In the genomic region with DNA sequence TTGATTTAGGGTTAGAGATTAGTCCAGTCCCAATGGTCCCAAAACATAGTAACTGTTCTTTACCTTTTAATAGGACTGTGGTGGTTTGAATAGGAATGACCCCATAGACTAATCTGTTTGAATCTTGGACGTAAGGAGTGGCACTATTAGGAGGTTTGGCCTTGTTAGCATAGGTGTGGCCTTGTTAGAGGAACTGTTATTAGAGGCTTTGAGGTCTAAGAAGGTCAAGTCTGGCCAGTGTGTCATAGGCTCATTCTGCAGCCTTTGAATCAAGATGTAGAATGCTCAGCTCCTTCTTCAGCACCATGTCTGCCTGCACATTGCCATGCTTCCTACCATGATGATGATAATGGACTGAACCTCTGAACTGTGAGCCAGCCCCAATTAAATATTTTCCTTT, we compare ENCODE assay signal across 24 mouse cellular contexts. TPM values are rescaled to one million over a fixed set of nuclear protein-coding genes. Genes with fewer than 3 reads are reported as not detected.
A peak's percentile ranks its signal among the peaks of the same experiment; 100 is the strongest.
DNase-seq lines count a peak whose midpoint lies in the region; ATAC-seq and TF ChIP-seq lines count a peak whose summit lies in the region.
"Had no signal": no experiment of that assay in that cellular context is flagged by ENCODE, and none has a peak within 500 bp of the region (broad histone marks: within the 10 kb centered on the region; RNA-seq: fewer than 3 reads in every experiment).

No protein-coding gene starts in this region.

- no peak overlapping the region for H3K4me2 ChIP-seq in stomach, postnatal 0 days (replicated peaks; ENCODE audit: low read depth)
- H3K4me2 ChIP-seq in hindbrain, embryonic 16.5 days (ENCODE audit: low read length), result no peak overlapping the region
- H3K4me2 ChIP-seq: embryonic facial prominence, embryonic 13.5 days; embryonic facial prominence, embryonic 15.5 days; forebrain, embryonic 12.5 days had no signal

- no peak overlapping the region for H3K27ac ChIP-seq in stomach, postnatal 0 days (replicated peaks)
- H3K27ac ChIP-seq in hindbrain, embryonic 16.5 days (ENCODE audit: low read depth, low read length), result no peak overlapping the region
- H3K27ac ChIP-seq: embryonic facial prominence, embryonic 13.5 days; embryonic facial prominence, embryonic 15.5 days; forebrain, embryonic 10.5 days; forebrain, embryonic 12.5 days had no signal

- H3K4me3 ChIP-seq in stomach, postnatal 0 days (ENCODE audit: low read depth, low read length), result no peak overlapping the region
- no peak overlapping the region for H3K4me3 ChIP-seq in hindbrain, embryonic 16.5 days (ENCODE audit: low read length)
- H3K4me3 ChIP-seq: embryonic facial prominence, embryonic 13.5 days; embryonic facial prominence, embryonic 15.5 days; erythroblast, embryonic 14.5 days; forebrain, embryonic 10.5 days; forebrain, embryonic 12.5 days had no signal

- TF ChIP-seq CTCF in stomach, postnatal 0 days (IDR thresholded peaks at IDR 0.05; ENCODE audit: low read depth), result no peak

- H3K9ac ChIP-seq in stomach, postnatal 0 days (ENCODE audit: low read length), result no peak overlapping the region
- no peak overlapping the region for H3K9ac ChIP-seq in hindbrain, embryonic 16.5 days (ENCODE audit: low read depth, low read length)
- H3K9ac ChIP-seq: embryonic facial prominence, embryonic 13.5 days; embryonic facial prominence, embryonic 15.5 days; forebrain, embryonic 12.5 days had no signal

- H3K36me3 ChIP-seq in stomach, postnatal 0 days (ENCODE audit: control insufficient read depth, insufficient read depth, low read length), result no peaks in the 10 kb centered on the region
- H3K36me3 ChIP-seq in hindbrain, embryonic 16.5 days (ENCODE audit: control insufficient read depth, insufficient read depth, low read length), result no peaks in the 10 kb centered on the region
- H3K36me3 ChIP-seq: embryonic facial prominence, embryonic 13.5 days; embryonic facial prominence, embryonic 15.5 days; forebrain, embryonic 10.5 days; forebrain, embryonic 12.5 days had no signal

- 42% methylated on average over 1 of the region's 1 CpGs for WGBS in stomach, postnatal 0 days
- WGBS in hindbrain, embryonic 16.5 days, result 86% methylated on average over 1 of the region's 1 CpGs

- H3K9me3 ChIP-seq in stomach, postnatal 0 days (ENCODE audit: control insufficient read depth, low read length), result no peaks in the 10 kb centered on the region
- H3K9me3 ChIP-seq in hindbrain, embryonic 16.5 days (ENCODE audit: control insufficient read depth, low read length), result no peaks in the 10 kb centered on the region
- H3K9me3 ChIP-seq: embryonic facial prominence, embryonic 13.5 days; embryonic facial prominence, embryonic 15.5 days; forebrain, embryonic 12.5 days had no signal

- DNase-seq in ES-CJ7 (ENCODE audit: low read depth, low spot score), result peak; percentile 77
- peak; percentile 66 for DNase-seq in R1 (ENCODE audit: low read depth, low spot score)
- no peak for DNase-seq in stomach, postnatal 0 days (ENCODE audit: low spot score)
- DNase-seq in cerebellum, postnatal 14 days, result no peak
- DNase-seq: adrenal gland, adult 8-10 months; adrenal gland, postnatal 14 days; adrenal gland, postnatal 36 days; cerebellum, adult 11-12 months; cerebellum, adult 2 months; cerebellum, adult 9-10 months; cerebellum, postnatal 10 days; cerebellum, postnatal 36 days; embryo, embryonic 11 days had no signal

- ATAC-seq in stomach, postnatal 0 days (ENCODE audit: low FRiP score, low TSS enrichment), result peak; percentile 51; the same call in 1 of the 2 replicates
- no peak for ATAC-seq in megakaryocyte progenitor cell, adult 5-6 weeks (replicated peaks; ENCODE audit: poor library complexity)
- ATAC-seq in hindbrain, embryonic 16.5 days, result no peak
- ATAC-seq: activated CD4-positive, CD25-positive, alpha-beta regulatory T cell, adult 4 months; forebrain, embryonic 14.5 days; forebrain, embryonic 16.5 days; Patski had no signal

- H3K4me1 ChIP-seq in stomach, postnatal 0 days (replicated peaks; ENCODE audit: control insufficient read depth, insufficient read depth), result no peaks in the 10 kb centered on the region
- no peaks in the 10 kb centered on the region for H3K4me1 ChIP-seq in hindbrain, embryonic 16.5 days (ENCODE audit: control insufficient read depth, insufficient read depth, low read depth, low read length)
- H3K4me1 ChIP-seq: embryonic facial prominence, embryonic 15.5 days; forebrain, embryonic 12.5 days had no signal

- TF ChIP-seq EP300 in stomach, postnatal 0 days (optimal IDR thresholded peaks at IDR 0.05), result no peak

- H3K27me3 ChIP-seq in stomach, postnatal 0 days (ENCODE audit: control insufficient read depth, insufficient read depth, low read length), result no peaks in the 10 kb centered on the region
- H3K27me3 ChIP-seq in hindbrain, embryonic 16.5 days (replicated peaks; ENCODE audit: control insufficient read depth, insufficient read depth, low read length), result no peaks in the 10 kb centered on the region
- H3K27me3 ChIP-seq: embryonic facial prominence, embryonic 13.5 days; embryonic facial prominence, embryonic 15.5 days; forebrain, embryonic 12.5 days had no signal

RNA-seq across cellular contexts. Expression of a gene that starts 27.0 kb away (rescaled TPM):
- 30.8 and 33.1 TPM in 2 replicates for polyA plus RNA-seq in stomach, postnatal 0 days (2015; fragmentation: Nextera tagmentation; extraction: Ambion mirVana)
- 218 and 248 TPM in 2 replicates for total RNA-seq in megakaryocyte progenitor cell, adult 5-6 weeks (2015)
- total RNA-seq in megakaryocyte progenitor cell, adult 5-6 weeks (2017), result 110 and 139 TPM in 2 replicates
- polyA plus RNA-seq in hindbrain, embryonic 16.5 days (2015; fragmentation: Nextera tagmentation; extraction: Ambion mirVana), result 34.5 and 42.7 TPM in 2 replicates

Comparison
In these comparisons a context has a peak if more than half of its experiments do, and no peak if none do; other contexts are left out.
1. DNase-seq: peak in ES-CJ7 (single experiment) and R1 (single experiment); none in stomach, postnatal 0 days (single experiment) and cerebellum, postnatal 14 days (0 of 2).